Mouse (Mus musculus) adrenal gland, adult 18-20 months (tissue): ENCODE measurements around the gene Tbx19. TPM values are rescaled to one million over a fixed set of nuclear protein-coding genes. Genes with fewer than 3 reads are reported as not detected.
A peak's percentile ranks its signal among the peaks of the same experiment; 100 is the strongest.

ENCODE experiments used
- DNase-seq, 2 experiments: peaks; one replicate each; pipeline ENCODE4 v3.0.0; 2021 to 2022; ENCODE audit warnings: low spot score in 2 of 2
- long read RNA-seq, 2 experiments: library from polyadenylated mRNA; stranded (forward); transcript quantifications; one replicate each; pipeline ENCODE4 v2.0.0; 2021
- total RNA-seq, 2 experiments: library from RNA; stranded (reverse); gene quantifications; 1 replicate in 1 of 2; 2 replicates in 1 of 2; pipeline ENCODE4 v1.2.3; 2021

The Tbx19 gene
- not detected for total RNA-seq
- long read RNA-seq, experiment 1 = 0 reads
- long read RNA-seq, experiment 2 = 0 reads

DNA sequence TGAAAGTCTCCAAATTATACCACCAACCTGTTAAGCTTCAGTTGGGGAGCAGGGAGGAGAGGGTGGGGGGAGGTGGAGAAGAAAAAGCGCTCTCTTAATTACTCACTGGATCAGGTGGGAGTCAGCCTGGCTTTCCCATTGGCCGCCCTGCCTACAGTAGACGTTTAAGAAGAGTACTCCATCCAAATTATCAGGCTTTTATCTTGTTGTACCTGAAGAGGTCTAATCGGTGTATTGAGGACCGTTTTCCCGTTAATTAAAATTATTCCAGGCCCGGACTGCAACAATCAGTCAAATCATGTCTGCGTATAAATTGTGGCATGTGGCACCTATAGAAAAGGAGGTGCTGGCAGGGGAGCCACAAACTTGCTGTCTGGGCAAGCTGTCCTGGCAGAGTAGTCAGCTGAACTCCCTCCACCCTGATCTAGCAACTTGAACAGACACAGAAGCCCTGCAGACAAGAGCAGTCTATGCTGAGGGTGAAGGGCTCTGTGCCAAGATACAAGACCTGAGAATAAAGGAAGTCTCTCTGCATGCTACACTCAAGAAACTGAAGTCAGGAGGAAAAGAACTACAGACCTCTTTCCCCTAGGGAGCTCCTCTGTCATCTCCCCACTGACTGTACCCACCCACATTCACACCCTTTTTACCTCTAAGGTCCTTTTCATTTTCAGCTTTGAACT is at the start of gene Tbx19:
Tbx19 (minus strand) TSS at position 51 of the 683 bp plus-strand sequence.
- DNase-seq = no peak

DNA sequence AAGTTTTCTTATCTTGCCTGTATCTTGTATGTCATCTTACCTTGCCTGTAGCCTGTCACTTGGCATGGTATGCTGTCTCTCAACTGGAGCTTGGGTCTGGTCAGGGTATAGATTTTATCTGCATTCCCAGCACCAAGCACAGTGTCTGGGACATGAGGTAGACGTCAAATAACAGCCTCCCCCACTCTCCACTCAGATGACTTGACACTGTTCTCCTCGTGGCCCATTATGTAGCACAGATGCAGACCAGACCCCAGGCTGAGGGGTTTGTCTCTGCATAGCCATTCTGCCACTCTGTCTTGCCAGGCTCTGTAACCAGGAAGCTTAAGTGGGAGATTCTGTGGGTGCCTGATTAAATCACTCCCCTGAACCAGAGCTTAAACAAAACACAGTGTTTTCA is 45.0 kb upstream of the Tbx19 start:
- no peak for DNase-seq

DNA sequence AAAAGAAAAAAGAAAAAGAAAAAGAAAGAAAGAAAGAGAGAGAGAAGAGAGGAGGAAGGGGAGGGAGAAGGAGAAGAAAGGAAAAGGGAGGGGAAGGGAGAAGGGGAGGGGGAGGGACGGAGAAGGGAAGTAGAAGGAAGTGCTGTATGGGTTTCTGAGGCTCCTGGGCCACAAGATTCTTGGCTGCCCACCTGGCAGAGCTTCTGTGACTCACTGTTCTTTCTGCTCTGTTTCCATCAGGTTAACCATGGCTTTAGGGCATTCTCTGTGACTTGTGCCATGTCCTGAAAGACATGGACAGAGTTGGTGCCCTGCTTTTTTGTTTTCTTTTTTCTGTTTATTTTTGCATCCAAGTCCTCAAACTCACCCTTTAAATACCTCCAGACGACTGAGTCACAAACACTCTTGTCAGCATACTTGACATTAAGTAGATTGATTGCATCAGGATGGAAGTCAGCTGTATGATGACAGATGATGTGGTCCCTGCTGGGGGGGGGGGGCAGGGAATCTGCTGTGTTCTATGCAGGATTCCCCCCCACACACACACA is 43.0 kb upstream of the Tbx19 start:
- DNase-seq = no peak

DNA sequence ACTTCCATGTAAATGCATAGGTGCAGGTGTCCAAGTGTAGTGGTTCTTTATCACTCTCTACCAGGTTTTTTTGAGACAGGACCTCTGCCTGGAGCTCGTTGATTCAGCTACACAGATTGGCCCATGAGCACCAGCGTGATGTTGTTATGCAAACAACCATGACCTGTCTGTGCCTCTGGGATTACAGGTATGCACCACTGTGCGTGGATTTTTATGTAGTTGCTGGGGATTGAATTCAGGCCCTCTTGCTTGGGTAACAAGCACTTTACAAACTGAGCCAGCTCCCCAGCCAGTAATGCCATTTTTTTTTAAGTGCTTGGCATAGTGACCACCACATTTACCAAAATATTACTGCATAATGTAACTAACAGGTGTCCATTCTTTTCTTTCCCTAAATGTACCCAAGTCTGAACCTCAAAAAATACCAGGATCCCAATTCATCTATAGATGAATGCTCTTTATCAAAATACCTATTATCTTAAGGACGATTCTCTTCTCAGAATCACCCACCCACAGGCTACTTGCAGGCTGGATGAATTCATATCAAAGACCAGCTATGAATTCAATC is 41.0 kb upstream of the Tbx19 start:
- no peak for DNase-seq

DNA sequence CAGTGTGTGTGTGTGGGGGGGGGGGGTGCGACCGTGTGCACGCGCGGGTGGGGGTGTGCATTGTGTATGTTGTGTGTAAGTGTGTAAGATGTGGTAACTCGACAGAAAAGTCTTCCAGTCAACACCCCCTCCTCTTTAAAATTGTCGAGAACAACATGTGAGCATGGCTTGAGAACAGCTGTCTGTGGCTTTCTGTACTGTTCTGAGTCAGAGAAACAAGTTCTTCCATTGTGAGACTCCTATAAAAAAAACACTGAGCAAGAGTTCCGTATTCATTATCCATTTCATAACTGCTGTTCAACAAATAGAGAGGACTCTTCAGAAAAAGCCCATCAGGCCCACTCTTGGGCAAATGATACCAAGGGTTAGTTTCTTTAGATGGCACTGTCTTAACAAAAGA is 40.2 kb upstream of the Tbx19 start:
- DNase-seq = no peak

DNA sequence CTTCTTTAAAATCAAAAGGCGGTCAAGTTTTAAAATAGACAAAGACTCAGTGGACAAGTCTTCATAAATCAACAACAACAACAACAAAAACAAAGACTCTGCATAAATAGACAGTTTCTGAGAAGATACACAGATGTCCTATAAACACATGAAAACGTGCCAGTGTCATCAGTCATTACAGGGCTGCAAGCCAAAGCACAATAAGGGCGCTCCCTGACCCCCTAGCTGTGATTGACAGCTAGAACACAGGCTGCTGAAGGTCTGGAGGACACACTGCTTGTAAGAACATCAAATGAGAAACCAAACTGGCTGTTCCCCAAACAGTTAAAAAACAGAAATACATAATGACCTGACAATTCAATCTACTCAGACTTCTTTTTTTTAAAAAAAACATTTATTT is 39.1 kb upstream of the Tbx19 start:
- no peak for DNase-seq

DNA sequence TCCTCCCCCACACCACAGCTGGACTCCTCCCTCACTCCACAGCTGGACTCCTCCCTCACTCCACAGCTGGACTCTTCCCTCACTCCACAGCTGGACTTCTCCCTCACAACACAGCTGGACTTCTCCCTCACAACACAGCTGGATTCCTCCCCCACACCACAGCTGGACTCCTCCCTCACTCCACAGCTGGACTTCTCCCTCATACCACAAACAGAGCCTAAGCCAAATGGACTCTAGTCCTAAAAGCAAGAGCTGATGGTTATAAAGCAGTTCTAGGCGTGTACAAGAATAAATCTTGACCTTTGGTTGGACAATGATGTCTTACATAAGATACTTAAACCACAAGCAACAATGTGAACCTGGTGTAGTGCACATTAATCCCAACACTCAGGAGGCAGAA is 38.4 kb upstream of the Tbx19 start:
- no peak for DNase-seq

DNA sequence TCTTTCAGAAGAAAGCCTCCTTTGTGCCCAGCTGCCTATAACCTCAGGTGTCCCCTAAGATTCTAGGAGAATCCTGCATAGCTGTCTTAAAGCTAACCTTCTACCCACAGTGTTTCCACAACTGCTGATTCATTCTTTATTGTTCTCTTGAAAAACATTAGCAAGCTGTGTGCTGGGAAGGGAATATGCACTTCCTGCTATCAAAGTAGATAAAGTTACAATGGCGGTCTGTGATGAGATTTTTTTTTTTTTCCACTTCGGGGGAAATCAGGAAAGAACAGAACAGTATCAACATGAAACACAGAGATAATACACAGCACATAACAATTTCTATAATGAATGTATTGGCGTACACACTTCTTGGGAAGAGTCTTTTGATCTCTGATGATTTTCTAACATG is 37.3 kb upstream of the Tbx19 start:
- no peak for DNase-seq

DNA sequence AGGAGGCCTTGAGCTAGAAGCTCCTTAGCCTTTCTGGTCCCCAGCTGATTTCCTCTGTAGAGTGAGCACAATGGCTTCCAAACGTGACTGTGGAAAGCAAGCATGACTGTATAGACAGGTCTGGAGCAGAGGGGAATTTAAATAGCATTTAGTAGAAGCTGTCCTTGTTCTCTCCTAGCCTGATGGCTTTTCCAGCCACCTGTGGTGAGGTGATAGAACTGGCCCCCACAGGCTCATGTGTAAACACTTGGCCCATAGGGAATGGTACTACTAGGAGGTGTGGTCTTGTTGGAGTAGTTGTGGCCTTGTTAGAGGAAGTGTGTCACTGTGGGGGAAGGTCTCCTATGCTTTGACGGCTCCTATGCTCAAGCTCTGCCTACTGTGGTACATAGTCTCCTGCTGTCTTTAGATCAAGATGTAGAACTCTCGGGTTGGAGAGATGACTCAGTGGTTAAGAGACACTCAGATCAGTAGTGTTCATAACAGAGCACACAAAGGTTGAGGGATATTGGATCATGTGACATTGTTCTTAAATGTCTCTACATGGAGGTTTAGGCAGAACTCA is 34.9 kb upstream of the Tbx19 start:
- no peak for DNase-seq

DNA sequence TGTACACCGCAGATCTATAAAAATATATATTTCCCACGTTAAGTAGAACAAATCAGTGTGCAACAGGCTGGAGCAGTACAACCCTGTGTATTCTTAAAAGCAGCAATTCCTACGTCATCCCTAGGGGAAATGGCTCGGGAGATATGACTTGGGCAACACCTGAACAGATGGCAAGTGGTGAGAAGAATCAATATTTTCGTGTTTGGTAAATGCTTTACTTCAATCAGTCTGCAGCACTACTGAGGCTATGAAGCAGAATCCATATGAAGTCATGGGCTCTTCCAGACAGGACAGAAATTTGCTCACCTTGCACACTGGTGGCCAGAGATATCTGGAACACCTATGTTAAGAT is 34.1 kb upstream of the Tbx19 start:
- DNase-seq = no peak

DNA sequence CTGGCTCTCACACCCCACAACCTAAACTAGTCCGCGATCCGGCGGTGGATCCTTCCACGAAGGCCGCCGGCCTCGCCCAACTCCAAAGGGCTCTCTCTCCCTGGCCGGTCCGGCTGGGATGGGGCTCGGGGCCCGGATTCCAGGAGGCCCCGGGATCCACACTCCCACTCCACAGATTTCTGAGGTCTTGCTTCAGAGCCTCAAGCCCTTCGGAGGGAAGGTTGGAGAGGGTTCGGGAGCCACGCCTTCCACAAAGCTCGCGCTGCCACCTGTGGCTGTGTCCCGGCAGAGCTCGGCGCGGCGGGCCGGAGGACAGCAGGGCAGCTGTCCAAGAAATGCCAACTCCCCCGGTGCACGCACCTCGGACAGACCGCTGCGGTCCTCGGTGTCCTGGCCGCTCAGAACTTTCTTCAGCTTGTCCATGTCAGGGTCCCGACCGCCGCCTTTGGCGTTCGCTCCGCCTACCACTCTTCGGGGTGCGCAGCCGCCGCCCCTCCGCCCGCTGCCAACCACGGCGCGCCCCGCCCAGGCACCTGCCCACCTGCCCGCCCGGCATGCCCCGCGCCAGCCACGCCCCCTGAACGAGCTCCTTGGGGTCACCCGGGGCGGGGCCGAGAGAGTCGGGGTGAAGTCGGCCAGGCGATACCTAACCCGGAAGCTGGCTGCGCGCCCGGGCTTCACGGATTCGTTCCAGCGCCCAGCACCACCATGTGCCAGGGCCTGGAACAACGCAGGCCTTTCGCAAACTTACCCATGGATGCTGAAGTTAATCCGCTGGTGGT is 33.5 kb upstream of the Tbx19 start, which contains the start of gene Sft2d2:
Sft2d2 (minus strand) TSS at position 559 of the 782 bp plus-strand sequence.
- peak; percentile 91 to 92 for DNase-seq

DNA sequence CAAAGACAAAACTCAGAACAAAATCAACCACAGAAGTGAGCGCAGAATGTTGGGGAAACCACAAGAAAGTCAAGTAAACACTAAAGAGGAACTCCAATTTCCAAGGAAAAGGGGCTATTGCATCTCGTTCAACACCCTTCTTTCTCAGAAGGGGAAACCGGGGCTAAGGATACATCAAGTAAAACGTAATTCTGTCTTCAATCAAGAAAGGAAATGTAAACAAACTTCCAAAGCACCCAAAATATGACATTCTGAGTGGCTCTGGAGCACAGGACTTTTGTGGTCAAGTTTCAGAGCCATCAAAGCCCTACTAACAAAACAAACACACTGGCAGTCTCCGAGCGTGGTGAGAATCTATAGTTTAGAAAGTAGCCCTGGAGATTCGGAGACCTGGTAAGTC is 32.9 kb upstream of the Tbx19 start:
- no peak for DNase-seq

DNA sequence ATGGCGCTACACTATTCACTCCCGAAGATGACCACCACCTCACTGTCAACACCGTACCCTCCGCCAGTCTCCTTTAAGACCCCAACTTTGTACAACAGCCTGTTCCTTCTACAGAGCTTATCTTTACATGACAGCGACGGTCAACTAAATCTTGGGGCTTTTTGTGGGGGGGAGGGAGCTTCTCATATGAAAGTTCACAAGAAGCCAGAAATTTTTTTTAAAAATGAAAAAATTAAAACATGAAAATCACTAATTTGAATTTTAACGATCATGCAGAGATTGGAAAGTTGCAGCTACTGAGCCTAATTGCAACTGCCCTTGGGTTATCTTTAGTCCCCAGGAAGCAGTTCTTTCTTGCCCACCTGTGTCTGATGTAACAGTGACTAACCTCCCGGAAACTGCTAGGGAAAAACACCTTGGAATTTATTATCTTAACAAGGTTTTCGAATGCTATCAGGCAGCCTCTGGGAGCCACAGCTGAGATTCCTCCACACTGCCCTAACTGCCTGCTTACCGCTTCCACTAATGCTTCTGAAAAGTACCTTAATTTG is 32.2 kb upstream of the Tbx19 start:
- no peak for DNase-seq

DNA sequence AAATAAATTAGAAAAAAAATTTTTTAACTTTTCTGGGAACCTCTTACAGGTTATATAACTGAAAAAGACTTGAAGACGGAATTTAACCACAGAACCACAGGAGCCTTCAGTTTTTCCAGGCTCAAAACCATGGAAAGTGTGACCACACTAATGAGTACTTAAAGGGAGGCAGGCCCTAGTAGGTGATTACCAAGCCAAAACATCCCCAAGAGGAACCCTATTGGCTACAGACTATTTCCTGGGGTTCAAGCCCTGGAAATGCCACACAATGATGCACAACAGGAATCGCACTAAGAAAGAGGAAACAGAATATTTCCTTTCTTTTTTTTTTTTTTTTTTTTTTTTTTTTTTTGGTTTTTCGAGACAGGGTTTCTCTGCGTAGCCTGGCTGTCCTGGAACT is 31.5 kb upstream of the Tbx19 start:
- no peak for DNase-seq

DNA sequence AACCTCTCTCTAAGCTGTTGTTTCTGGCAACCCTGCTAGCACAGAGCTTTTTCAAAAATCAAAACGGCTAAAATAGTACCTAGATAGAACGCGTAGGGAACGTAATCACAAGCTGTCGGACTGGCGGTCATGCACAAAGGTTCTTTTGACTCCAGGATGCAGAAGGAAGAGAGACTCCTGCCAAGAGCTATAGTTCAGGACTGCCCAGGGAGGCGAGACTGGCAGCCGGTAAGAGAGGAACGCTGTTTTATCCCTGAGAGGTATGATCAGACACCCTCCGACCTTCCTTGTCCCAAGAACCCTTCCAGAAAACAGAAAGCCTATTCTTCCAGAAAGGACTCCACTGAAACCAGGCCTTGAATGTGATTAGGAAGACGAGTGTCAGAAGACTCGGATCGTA is 31.0 kb upstream of the Tbx19 start:
- no peak for DNase-seq

DNA sequence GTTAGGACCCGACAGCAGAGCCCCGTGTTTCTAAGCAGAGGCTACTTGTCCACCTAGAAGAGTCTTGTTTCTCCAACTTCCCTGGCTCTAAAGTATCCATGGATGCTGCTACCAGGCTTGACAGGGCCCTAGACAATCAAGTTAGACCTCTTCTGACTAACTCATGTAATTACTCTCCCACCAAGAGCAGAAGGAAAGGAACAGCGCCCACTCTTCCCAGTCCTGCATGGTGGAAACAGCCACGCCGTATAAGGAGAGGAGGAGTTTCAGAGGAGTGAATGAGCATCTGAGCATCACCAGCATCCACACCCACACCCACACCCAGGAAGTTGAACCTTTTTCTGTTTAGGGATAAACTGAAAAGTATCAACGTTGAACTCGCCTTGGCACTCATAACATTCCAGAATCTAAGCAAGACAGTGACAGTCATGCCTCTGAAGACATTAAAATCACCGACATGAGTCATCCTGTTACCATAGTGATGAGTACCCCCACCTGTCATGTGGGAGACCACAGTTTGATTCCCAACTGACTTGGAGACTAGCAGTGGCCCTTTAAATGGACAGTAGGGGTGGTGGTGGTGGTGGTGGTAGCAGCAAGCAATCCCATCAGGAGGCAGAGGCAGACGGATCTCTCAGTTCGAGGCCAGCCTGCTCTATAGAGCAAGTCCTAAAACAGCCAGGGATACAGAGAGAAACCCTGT is 30.1 kb upstream of the Tbx19 start:
- DNase-seq = no peak

DNA sequence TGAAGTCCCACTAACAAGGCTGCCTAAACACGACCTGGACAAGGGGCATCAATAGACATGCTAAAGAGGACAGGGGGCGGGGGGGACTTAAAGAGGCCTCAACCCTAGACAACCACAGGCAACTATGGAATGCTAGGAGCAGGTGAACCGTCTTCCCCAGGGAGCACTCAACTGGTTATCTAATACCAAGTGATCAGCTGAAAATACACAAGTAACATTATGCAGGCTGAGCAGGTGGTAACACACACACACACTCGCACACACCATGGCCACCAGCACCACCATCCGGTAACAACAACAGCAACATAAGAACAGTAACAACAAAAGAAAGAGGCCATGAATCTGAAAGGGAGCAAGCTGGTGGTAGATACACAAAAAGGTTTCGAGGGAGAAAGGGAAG is 29.5 kb upstream of the Tbx19 start:
- DNase-seq = no peak

DNA sequence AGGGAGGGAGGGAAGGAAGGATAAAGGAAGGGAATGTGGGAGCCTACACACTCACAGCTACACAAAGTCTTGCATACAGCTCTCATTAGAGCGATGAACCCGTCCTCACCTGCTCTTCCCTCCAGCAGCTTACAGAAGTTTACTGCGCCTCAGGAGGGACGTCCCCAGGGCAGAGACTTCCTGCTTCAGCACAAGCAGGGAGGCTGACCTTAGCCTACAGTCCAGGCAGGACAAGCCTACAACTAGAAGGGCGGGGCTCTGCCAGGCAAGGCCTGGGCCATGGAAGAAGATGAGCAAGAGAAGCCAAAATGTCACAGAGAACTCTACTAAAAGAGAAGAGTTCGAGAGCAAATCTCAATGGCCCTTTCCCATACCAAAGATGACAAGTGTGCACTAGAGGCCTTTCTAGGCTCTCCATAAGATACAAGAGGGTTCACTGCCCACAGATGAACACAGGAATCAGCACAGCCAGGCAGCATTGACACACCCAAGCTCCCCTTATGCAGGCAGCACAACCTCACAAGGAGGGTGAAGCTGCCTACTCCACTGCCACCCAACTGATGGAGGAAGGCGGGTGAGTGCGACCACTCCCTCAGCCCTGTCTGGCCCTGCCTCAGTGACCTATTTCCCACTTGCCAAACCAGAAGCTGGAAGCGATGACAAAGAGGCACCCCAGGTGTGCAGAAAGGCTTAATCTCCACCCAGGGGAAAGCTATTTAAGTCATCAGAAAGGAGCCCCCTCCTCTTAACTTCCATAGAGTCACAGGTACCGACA is 28.4 kb upstream of the Tbx19 start:
- DNase-seq = no peak

DNA sequence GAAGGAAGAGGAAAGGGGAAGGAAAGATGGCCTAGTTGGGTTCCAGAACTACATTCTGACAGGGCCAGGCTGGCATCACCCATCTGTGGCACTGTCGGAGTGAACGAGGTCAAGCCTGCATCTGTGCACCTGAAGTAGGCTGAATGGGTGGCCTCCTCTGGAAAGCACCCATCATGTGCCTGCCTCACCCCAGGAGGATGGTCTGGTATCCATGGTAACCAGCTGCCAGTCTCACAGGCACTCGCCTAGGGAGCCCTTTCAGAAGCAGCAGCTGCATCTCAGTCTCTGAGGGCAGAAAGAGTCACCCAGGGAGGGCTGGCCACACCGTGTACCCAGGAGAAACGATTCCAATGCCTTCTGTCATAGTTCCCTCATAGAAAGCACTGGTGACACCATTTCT is 26.8 kb upstream of the Tbx19 start:
- DNase-seq = no peak

DNA sequence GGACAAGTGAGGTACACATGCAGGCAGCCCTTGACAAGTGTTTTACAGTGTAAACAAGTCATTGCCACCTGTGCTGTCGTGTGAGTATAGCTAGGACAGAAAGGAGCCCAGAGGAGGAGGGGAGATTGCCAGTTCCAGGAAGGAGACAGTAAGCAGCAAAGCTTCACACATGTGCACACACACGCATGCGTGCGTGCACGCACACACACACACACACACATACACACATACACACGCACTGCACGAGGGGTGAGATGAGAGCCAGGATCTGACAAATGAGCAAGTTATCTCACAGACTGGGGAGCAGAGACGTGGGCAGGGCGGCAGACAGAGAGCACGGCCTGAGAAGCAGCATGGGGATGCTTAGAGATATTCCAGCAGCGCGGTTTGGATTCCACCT is 25.9 kb upstream of the Tbx19 start:
- DNase-seq = no peak
